In the genomic region with DNA sequence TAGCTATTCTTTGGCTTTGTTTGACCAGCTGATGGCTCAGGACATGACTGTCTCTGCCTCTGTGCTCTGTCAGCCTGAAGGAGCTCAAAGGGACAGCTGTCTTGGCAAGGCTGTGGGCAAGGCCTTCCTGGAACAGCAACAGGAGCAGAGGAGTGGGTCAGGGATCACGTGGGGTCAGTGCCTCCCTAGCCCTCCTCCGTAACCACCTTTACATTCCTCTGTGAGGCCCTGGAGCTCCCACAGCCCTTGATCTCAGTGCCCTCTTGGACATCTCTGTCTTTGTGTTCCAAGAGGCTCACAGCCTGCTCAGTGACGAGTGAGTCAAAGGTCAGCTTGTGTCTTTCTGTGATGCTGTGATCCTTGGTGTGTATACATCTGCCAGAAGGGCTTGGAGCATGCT, we compare ENCODE assay signal across 12 mouse cellular contexts. TPM values are rescaled to one million over a fixed set of nuclear protein-coding genes. Genes with fewer than 3 reads are reported as not detected.
DNase-seq lines count a peak whose midpoint lies in the region; ATAC-seq and TF ChIP-seq lines count a peak whose summit lies in the region.
"Had no signal": no experiment of that assay in that cellular context is flagged by ENCODE, and none has a peak within 500 bp of the region (broad histone marks: within the 10 kb centered on the region; RNA-seq: fewer than 3 reads in every experiment).

No protein-coding gene starts in this region.

- no peaks in the 10 kb centered on the region for H3K27me3 ChIP-seq in kidney, embryonic 14.5 days (ENCODE audit: control insufficient read depth, insufficient read depth, low read length)
- H3K27me3 ChIP-seq in C2C12 (ENCODE audit: control insufficient read depth, insufficient read depth, insufficient read length), result no peaks in the 10 kb centered on the region
- H3K27me3 ChIP-seq in midbrain, embryonic 13.5 days, result no peaks in the 10 kb centered on the region
- H3K27me3 ChIP-seq: limb, embryonic 13.5 days had no signal

- no peak overlapping the region for H3K4me3 ChIP-seq in kidney, embryonic 14.5 days (ENCODE audit: low read length)
- no peak overlapping the region for H3K4me3 ChIP-seq in C2C12 (ENCODE audit: insufficient read depth, poor library complexity, severe bottlenecking)
- H3K4me3 ChIP-seq in midbrain, embryonic 13.5 days (replicated peaks), result no peak overlapping the region
- H3K4me3 ChIP-seq in layer of hippocampus, adult 2 months, result no peak overlapping the region
- H3K4me3 ChIP-seq: erythroblast, embryonic 14.5 days; limb, embryonic 13.5 days had no signal

- TF ChIP-seq CTCF in C2C12 (IDR thresholded peaks at IDR 0.05; ENCODE audit: control insufficient read depth, insufficient read depth, insufficient read length), result no peak
- no peak for TF ChIP-seq CTCF in layer of hippocampus, adult 2 months (conservative IDR thresholded peaks at IDR 0.05)

- no peaks in the 10 kb centered on the region for H3K36me3 ChIP-seq in kidney, embryonic 14.5 days (ENCODE audit: control insufficient read depth, insufficient read depth, low read length)
- H3K36me3 ChIP-seq in C2C12 (ENCODE audit: control insufficient read depth, insufficient read depth), result no peaks in the 10 kb centered on the region
- H3K36me3 ChIP-seq in midbrain, embryonic 13.5 days, result 0 out of 2 replicates have a peak, but pooled peaks cover 2% of the 10 kb centered on the region
- H3K36me3 ChIP-seq: limb, embryonic 13.5 days had no signal

- peaks cover 8% of the 10 kb centered on the region; the same call in 1 of the 2 replicates for H3K4me1 ChIP-seq in kidney, embryonic 14.5 days (ENCODE audit: control insufficient read depth, insufficient read depth, low read length)
- peaks cover 85% of the 10 kb centered on the region for H3K4me1 ChIP-seq in midbrain, embryonic 13.5 days (replicated peaks)

- H3K9me3 ChIP-seq in kidney, embryonic 14.5 days (ENCODE audit: control insufficient read depth, low read length), result no peaks in the 10 kb centered on the region
- no peaks in the 10 kb centered on the region for H3K9me3 ChIP-seq in midbrain, embryonic 13.5 days
- H3K9me3 ChIP-seq: limb, embryonic 13.5 days had no signal

- no peak overlapping the region for H3K9ac ChIP-seq in kidney, embryonic 14.5 days (ENCODE audit: low read depth, low read length)
- peak overlapping the region; percentile 36; the same call in 1 of the 2 replicates for H3K9ac ChIP-seq in midbrain, embryonic 13.5 days (replicated peaks)
- H3K9ac ChIP-seq: limb, embryonic 13.5 days had no signal

- peak; percentile 68 for ATAC-seq in kidney, embryonic 14.5 days (ENCODE audit: low FRiP score, low TSS enrichment)
- no peak for ATAC-seq in midbrain, embryonic 13.5 days

- no peak overlapping the region for H3K27ac ChIP-seq in kidney, embryonic 14.5 days (ENCODE audit: low read depth, low read length)
- H3K27ac ChIP-seq in midbrain, embryonic 13.5 days, result peak overlapping the region; percentile 54; the same call in 1 of the 2 replicates
- H3K27ac ChIP-seq in layer of hippocampus, adult 2 months, result no peak overlapping the region
- H3K27ac ChIP-seq: limb, embryonic 13.5 days had no signal

- H3ac ChIP-seq in C2C12 (ENCODE audit: control insufficient read depth, insufficient read length, low read depth), result no peak overlapping the region

- no peak overlapping the region for H3K4me2 ChIP-seq in kidney, embryonic 14.5 days (replicated peaks; ENCODE audit: low read depth, low read length)
- no peak overlapping the region for H3K4me2 ChIP-seq in midbrain, embryonic 13.5 days (replicated peaks)
- H3K4me2 ChIP-seq: limb, embryonic 13.5 days had no signal

- WGBS in kidney, embryonic 14.5 days, result 29% methylated on average over 3 of the region's 3 CpGs
- whole genome bisulfite sequencing in midbrain, embryonic 13.5 days, result 25% methylated on average over 3 of the region's 3 CpGs

- peaks cover 6% of the 10 kb centered on the region for H3K79me3 ChIP-seq in C2C12 (ENCODE audit: low read depth)

- H3K79me2 ChIP-seq in C2C12 (ENCODE audit: control insufficient read depth, insufficient read depth), result no peaks in the 10 kb centered on the region

- no peak for DNase-seq in kidney, postnatal 36 days
- peak; percentile 70 for DNase-seq in embryo, embryonic 10.5 days (ENCODE audit: low spot score)
- DNase-seq in layer of hippocampus, adult 2 months (ENCODE audit: low spot score in 2 of 2), result no peak
- no peak for DNase-seq in spleen, adult 18-20 months
- DNase-seq: cerebellum, postnatal 25 days; thymus, postnatal 36 days had no signal

TF ChIP-seq in C2C12, 6 proteins besides CTCF, POLR2A, EP300 and RAD21:
- no peak for TF ChIP-seq MAX (IDR thresholded peaks at IDR 0.05)
- peak; percentile 65 for TF ChIP-seq MYOD1 (IDR thresholded peaks at IDR 0.05; ENCODE audit: control insufficient read depth, insufficient read length, low read depth)

RNA-seq across cellular contexts. Expression of a gene that starts 39.4 kb away (rescaled TPM):
- polyA plus RNA-seq in kidney, embryonic 14.5 days (2014; fragmentation: Nextera tagmentation; extraction: Ambion mirVana), result 1.1 and 1.2 TPM in 2 replicates
- 39.2 TPM for polyA plus RNA-seq in C2C12 (2012; fragmentation: generic; extraction: Trizol)
- polyA plus RNA-seq in midbrain, embryonic 13.5 days (2015; fragmentation: Nextera tagmentation; extraction: Ambion mirVana), result 102 and 106 TPM in 2 replicates
- 10 to 100 TPM; 96.6 to 98.6 TPM for total RNA-seq in layer of hippocampus, adult 2 months (2021)
- total RNA-seq: granulocyte monocyte progenitor cell, adult 5-6 weeks had no signal
- polyA plus RNA-seq: erythroblast, embryonic 14.5 days had no signal

RNA-seq across cellular contexts. Expression of a gene that starts 46.4 kb away (rescaled TPM):
- 459 and 599 TPM in 2 replicates for polyA plus RNA-seq in kidney, embryonic 14.5 days (2014; fragmentation: Nextera tagmentation; extraction: Ambion mirVana)
- 1,202 TPM for polyA plus RNA-seq in C2C12 (2012; fragmentation: generic; extraction: Trizol)
- polyA plus RNA-seq in midbrain, embryonic 13.5 days (2015; fragmentation: Nextera tagmentation; extraction: Ambion mirVana), result 244 and 284 TPM in 2 replicates
- total RNA-seq in layer of hippocampus, adult 2 months (2021), result 10 to 100 TPM; 20.7 to 21.1 TPM

Comparison
In these comparisons a context has a peak if more than half of its experiments do, and no peak if none do; other contexts are left out.
1. RNA of a gene that starts 39.4 kb away (polyA plus RNA-seq): 102 to 106 TPM in midbrain, embryonic 13.5 days and 39.2 TPM in C2C12 (single experiment); 1.1 to 1.2 TPM in kidney, embryonic 14.5 days; every median in the first group is over 10 times any median in the second.